Comparison of ENCODE assay signal across 9 mouse cellular contexts in the genomic region with DNA sequence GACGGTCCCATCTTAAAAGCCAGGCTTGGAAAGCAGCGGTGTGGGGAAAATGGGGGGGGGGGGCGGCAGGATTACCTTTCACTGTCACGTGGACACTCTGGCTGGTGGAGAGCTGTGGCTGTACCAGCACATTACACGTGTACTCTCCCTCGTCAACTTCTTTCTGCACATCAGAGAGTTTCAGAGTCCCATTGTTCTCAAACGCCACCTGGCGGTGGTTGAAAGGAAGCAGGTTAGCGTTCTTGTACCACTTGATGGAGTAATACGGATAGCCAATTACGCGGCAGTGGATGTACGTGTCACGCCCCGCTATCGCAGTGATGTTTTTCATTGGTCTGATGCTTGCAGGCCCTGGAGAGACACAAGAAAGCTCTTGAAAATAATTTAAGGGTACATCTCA.
DNase-seq lines count a peak whose midpoint lies in the region; ATAC-seq and TF ChIP-seq lines count a peak whose summit lies in the region.
"Had no signal": no experiment of that assay in that cellular context is flagged by ENCODE, and none has a peak within 500 bp of the region (broad histone marks: within the 10 kb centered on the region; RNA-seq: fewer than 3 reads in every experiment).

No protein-coding gene starts in this region.

- no peaks in the 10 kb centered on the region for H3K4me1 ChIP-seq in forebrain, embryonic 11.5 days (replicated peaks; ENCODE audit: control insufficient read depth, insufficient read depth, low read length)
- H3K4me1 ChIP-seq: heart, embryonic 15.5 days had no signal

- DNase-seq in MEL-GATA-1-ER (ENCODE audit: extremely low read depth, low read depth): peak; percentile 29
- DNase-seq in c-Kit-positive CD71-positive TER-119-negative erythroid progenitor cells, embryonic 14.5 days (ENCODE audit: low read depth): peak; percentile 56
- peak; percentile 86 for DNase-seq in forebrain, embryonic 11.5 days (ENCODE audit: low spot score)
- peak; percentile 69 for DNase-seq in hindlimb bud, embryonic 11.5 days (ENCODE audit: extremely low spot score, low read depth, low spot score)
- DNase-seq in left cerebral cortex, adult 2 months (ENCODE audit: extremely low spot score in 1 of 2, low spot score in 2 of 2): peak; percentile 56 to 65
- peak; percentile 66 to 75 for DNase-seq in right cerebral cortex, postnatal 10 days (ENCODE audit: low spot score in 2 of 2)
- DNase-seq in urinary bladder, postnatal 14 days (ENCODE audit: low spot score): peak; percentile 63

- H3K4me3 ChIP-seq in forebrain, embryonic 11.5 days (ENCODE audit: low read depth, low read length): no peak overlapping the region
- no peak overlapping the region for H3K4me3 ChIP-seq in left cerebral cortex, adult 2 months
- H3K4me3 ChIP-seq: heart, embryonic 15.5 days had no signal

- TF ChIP-seq CTCF in left cerebral cortex, adult 2 months (IDR thresholded peaks at IDR 0.05): peak; percentile 72

- no peak overlapping the region for H3K27ac ChIP-seq in forebrain, embryonic 11.5 days (ENCODE audit: low read depth, low read length)
- no peak overlapping the region for H3K27ac ChIP-seq in left cerebral cortex, adult 2 months
- H3K27ac ChIP-seq: heart, embryonic 15.5 days had no signal

- H3K36me3 ChIP-seq in forebrain, embryonic 11.5 days (ENCODE audit: control insufficient read depth, insufficient read depth, low read length): no peaks in the 10 kb centered on the region
- H3K36me3 ChIP-seq: heart, embryonic 15.5 days had no signal

- no peaks in the 10 kb centered on the region for H3K9me3 ChIP-seq in forebrain, embryonic 11.5 days (ENCODE audit: control insufficient read depth, low read length)
- H3K9me3 ChIP-seq: heart, embryonic 15.5 days had no signal

- intact Hi-C loops in left cerebral cortex, adult 2 months (cut with DNase I): loop anchor here (1.0 to 2.0 kb wide), 2 partner anchors 62 to 135 kb away; no protein-coding TSS in a partner anchor

- 29% methylated on average over 16 of the region's 16 CpGs for WGBS in forebrain, embryonic 11.5 days

- no peaks in the 10 kb centered on the region for H3K27me3 ChIP-seq in forebrain, embryonic 11.5 days (ENCODE audit: control insufficient read depth, insufficient read depth, low read length)

- no peak overlapping the region for H3K4me2 ChIP-seq in forebrain, embryonic 11.5 days (ENCODE audit: low read depth, low read length, severe bottlenecking)
- H3K4me2 ChIP-seq: heart, embryonic 15.5 days had no signal

- H3K9ac ChIP-seq in forebrain, embryonic 11.5 days (ENCODE audit: low read length): no peak overlapping the region
- H3K9ac ChIP-seq: heart, embryonic 15.5 days had no signal

- peak; percentile 87 for ATAC-seq in forebrain, embryonic 11.5 days (replicated peaks; ENCODE audit: low FRiP score)
- ATAC-seq in megakaryocyte-erythroid progenitor cell, adult 5-6 weeks (replicated peaks; ENCODE audit: low FRiP score, low TSS enrichment, poor library complexity, severe bottlenecking): peak; percentile 97

Comparison
In these comparisons a context has a peak if more than half of its experiments do, and no peak if none do; other contexts are left out.
1. DNase-seq: peak in every context shown above with its lines; median percentile 86 in forebrain, embryonic 11.5 days; 70 in right cerebral cortex, postnatal 10 days; 69 in hindlimb bud, embryonic 11.5 days; 63 in urinary bladder, postnatal 14 days; 60 in left cerebral cortex, adult 2 months; 56 in c-Kit-positive CD71-positive TER-119-negative erythroid progenitor cells, embryonic 14.5 days; 29 in MEL-GATA-1-ER.